Mouse (Mus musculus) neural tube, embryonic 12.5 days (tissue): ENCODE measurements around the gene Fut1. TPM values are rescaled to one million over a fixed set of nuclear protein-coding genes. Genes with fewer than 3 reads are reported as not detected.

Source experiments
- ATAC-seq: fragments of 200-750 bp; cut with Nextera tagmentation; 2 replicates; pipeline ENCODE4 v1.8.0; 2017; ENCODE audit warnings: low read depth, mild to moderate bottlenecking, moderate TSS enrichment, moderate library complexity; ENCODE audit not compliant: low FRiP score
- H3K27ac ChIP-seq: fragments of 300-500 bp; sonication (generic); 2 replicates; pipeline ENCODE4 v1.5.1; 2016
- H3K27me3 ChIP-seq: fragments of 300-500 bp; sonication (generic); replicated peaks from 2 replicates; pipeline ENCODE4 v1.6.1; 2016; ENCODE audit warnings: mild to moderate bottlenecking
- H3K36me3 ChIP-seq: fragments of 300-500 bp; sonication (generic); 2 replicates; pipeline ENCODE4 v1.6.1; 2016; ENCODE audit warnings: mild to moderate bottlenecking
- H3K4me1 ChIP-seq: fragments of 300-500 bp; sonication (generic); 2 replicates; pipeline ENCODE4 v1.6.1; 2016
- H3K4me2 ChIP-seq: fragments of 300-500 bp; sonication (generic); replicated peaks from 2 replicates; pipeline ENCODE4 v1.6.1; 2016; ENCODE audit warnings: mild to moderate bottlenecking
- H3K4me3 ChIP-seq: fragments of 300-500 bp; sonication (generic); 2 replicates; pipeline ENCODE4 v1.5.1; 2016
- H3K9ac ChIP-seq: fragments of 300-500 bp; sonication (generic); 2 replicates; pipeline ENCODE4 v1.6.1; 2016; ENCODE audit warnings: mild to moderate bottlenecking
- H3K9me3 ChIP-seq: fragments of 300-500 bp; sonication (generic); 2 replicates; pipeline ENCODE4 v1.6.1; 2016; ENCODE audit warnings: mild to moderate bottlenecking
- WGBS: fragments of 180-500 bp; shearing (Covaris S2); methylation state at CpG from one replicate; pipeline ENCODE4 v1.1.7; 2016; 5-methylcytosine and 5-hydroxymethylcytosine counted together
- polyA plus RNA-seq: library from polyadenylated mRNA; unstranded; fragments of >200 nt; fragmentation: Nextera tagmentation; extraction: Ambion mirVana; gene quantifications from 2 replicates; pipeline ENCODE4 v1.2.1, GENCODE M21; 2016

The Fut1 gene
- polyA plus RNA-seq, 1 experiment from 2014 or later = not detected

- Histone ChIP-seq H3K9me3 (no peaks in the 10 kb centered on the region), H3K4me1 (peaks cover 6% of the 10 kb centered on the region; the same call in 1 of the 2 replicates), H3K36me3 (no peaks in the 10 kb centered on the region), H3K9ac (no peak overlapping the region), H3K4me2 (no peak overlapping the region), H3K27me3 (peaks cover 40% of the 10 kb centered on the region), H3K27ac (no peak overlapping the region), H3K4me3 (no peak overlapping the region)
- WGBS = 87% methylated on average over 5 of the region's 5 CpGs
- no peak for ATAC-seq
Observed at GRCm38 (mm10) chr7:45618316-45618715, 1.2 kb downstream of the Fut1 start.

- Histone ChIP-seq H3K4me3 (no peak overlapping the region), H3K4me1 (peaks cover 6% of the 10 kb centered on the region; the same call in 1 of the 2 replicates), H3K27me3 (peaks cover 40% of the 10 kb centered on the region), H3K9me3 (no peaks in the 10 kb centered on the region), H3K36me3 (no peaks in the 10 kb centered on the region), H3K9ac (no peak overlapping the region), H3K4me2 (no peak overlapping the region), H3K27ac (no peak overlapping the region)
- WGBS = 89% methylated on average over 5 of the region's 5 CpGs
- no peak for ATAC-seq
Observed at GRCm38 (mm10) chr7:45619592-45619991, 2.5 kb downstream of the Fut1 start.

GRCm38 (mm10) chr7:45621443-45621842 lies 4.4 kb downstream of the Fut1 start, which contains the start of gene Izumo1:
Izumo1 (plus strand) TSS chr7:45621811.
- Histone ChIP-seq H3K36me3 (no peaks in the 10 kb centered on the region), H3K9me3 (no peaks in the 10 kb centered on the region), H3K4me2 (no peak within 1 kb of the TSS), H3K4me1 (no peaks in the 10 kb centered on the region), H3K4me3 (no peak within 1 kb of the TSS), H3K27ac (no peak within 1 kb of the TSS), H3K9ac (no peak within 1 kb of the TSS), H3K27me3 (peaks cover 30% of the 10 kb centered on the region)
- WGBS = 36% methylated on average over 9 of the region's 9 CpGs
- ATAC-seq = no peak

GRCm38 (mm10) chr7:45623507-45623906 lies 6.4 kb downstream of the Fut1 start:
- ATAC-seq = no peak
- H3K9me3 ChIP-seq = no peaks in the 10 kb centered on the region
- WGBS = 91% methylated on average over 11 of the region's 11 CpGs
- no peak overlapping the region for H3K27ac ChIP-seq
- H3K4me3 ChIP-seq = no peak overlapping the region
- H3K4me1 ChIP-seq = peaks cover 5% of the 10 kb centered on the region
- no peak overlapping the region for H3K9ac ChIP-seq
- H3K4me2 ChIP-seq = no peak overlapping the region
- H3K27me3 ChIP-seq = peaks cover 29% of the 10 kb centered on the region
- no peaks in the 10 kb centered on the region for H3K36me3 ChIP-seq

- no peaks in the 10 kb centered on the region for H3K36me3 ChIP-seq
- ATAC-seq = no peak
- 75% methylated on average over 3 of the region's 3 CpGs for WGBS
- no peak overlapping the region for H3K4me3 ChIP-seq
- H3K4me2 ChIP-seq = no peak overlapping the region
- peaks cover 21% of the 10 kb centered on the region for H3K27me3 ChIP-seq
- H3K4me1 ChIP-seq = peaks cover 5% of the 10 kb centered on the region
- no peak overlapping the region for H3K9ac ChIP-seq
- H3K27ac ChIP-seq = no peak overlapping the region
- no peaks in the 10 kb centered on the region for H3K9me3 ChIP-seq
Observed at GRCm38 (mm10) chr7:45624718-45625117, 7.6 kb downstream of the Fut1 start.

- H3K4me1 ChIP-seq = peaks cover 5% of the 10 kb centered on the region
- H3K27ac ChIP-seq = no peak overlapping the region
- no peak overlapping the region for H3K9ac ChIP-seq
- ATAC-seq = no peak
- no peaks in the 10 kb centered on the region for H3K36me3 ChIP-seq
- H3K27me3 ChIP-seq = peaks cover 18% of the 10 kb centered on the region
- H3K4me3 ChIP-seq = no peak overlapping the region
- no peak overlapping the region for H3K4me2 ChIP-seq
- no peaks in the 10 kb centered on the region for H3K9me3 ChIP-seq
- 87% methylated on average over 8 of the region's 8 CpGs for WGBS
Observed at GRCm38 (mm10) chr7:45625481-45625880, 8.4 kb downstream of the Fut1 start.

- Histone ChIP-seq H3K27ac (no peak overlapping the region), H3K4me1 (peaks cover 5% of the 10 kb centered on the region), H3K27me3 (peaks cover 18% of the 10 kb centered on the region), H3K4me2 (no peak overlapping the region), H3K4me3 (no peak overlapping the region), H3K36me3 (no peaks in the 10 kb centered on the region), H3K9me3 (no peaks in the 10 kb centered on the region), H3K9ac (no peak overlapping the region)
- WGBS = 90% methylated on average over 7 of the region's 7 CpGs
- no peak for ATAC-seq
Observed at GRCm38 (mm10) chr7:45626571-45627076, 9.5 kb downstream of the Fut1 start.

GRCm38 (mm10) chr7:45627261-45627660 lies 10.2 kb downstream of the Fut1 start, which contains the start of gene Rasip1:
Rasip1 (plus strand) TSS chr7:45627488.
- WGBS = 84% methylated on average over 9 of the region's 9 CpGs
- H3K4me1 ChIP-seq = peaks cover 9% of the 10 kb centered on the region
- peak within 1 kb of the TSS; percentile 55 for H3K4me3 ChIP-seq
- ATAC-seq = no peak
- H3K9ac ChIP-seq = peak within 1 kb of the TSS; percentile 83
- H3K9me3 ChIP-seq = no peaks in the 10 kb centered on the region
- peak within 1 kb of the TSS; percentile 75 for H3K27ac ChIP-seq
- H3K4me2 ChIP-seq = peak within 1 kb of the TSS; percentile 97
- H3K27me3 ChIP-seq = peaks cover 20% of the 10 kb centered on the region
- H3K36me3 ChIP-seq = no peaks in the 10 kb centered on the region

- Histone ChIP-seq H3K36me3 (no peaks in the 10 kb centered on the region), H3K4me2 (peak overlapping the region; percentile 97), H3K9me3 (no peaks in the 10 kb centered on the region), H3K27ac (peak overlapping the region; percentile 75), H3K4me1 (peaks cover 15% of the 10 kb centered on the region), H3K4me3 (peak overlapping the region; percentile 55), H3K27me3 (peaks cover 27% of the 10 kb centered on the region), H3K9ac (peak overlapping the region; percentile 83)
- peak; percentile 77 for ATAC-seq
- WGBS = under 1% methylated on average over 105 of the region's 105 CpGs
Observed at GRCm38 (mm10) chr7:45628364-45629294, 11.5 kb downstream of the Fut1 start.

GRCm38 (mm10) chr7:45630064-45630907 lies 13.2 kb downstream of the Fut1 start:
- Histone ChIP-seq H3K4me3 (no peak overlapping the region), H3K27ac (no peak overlapping the region), H3K9ac (no peak overlapping the region), H3K27me3 (peaks cover 27% of the 10 kb centered on the region), H3K4me2 (0 out of 2 replicates have a peak overlapping the region, but pooled peaks have one; percentile 20), H3K36me3 (no peaks in the 10 kb centered on the region), H3K4me1 (peaks cover 15% of the 10 kb centered on the region), H3K9me3 (no peaks in the 10 kb centered on the region)
- ATAC-seq = no peak
- WGBS = 75% methylated on average over 23 of the region's 23 CpGs

GRCm38 (mm10) chr7:45632499-45632898 lies 15.4 kb downstream of the Fut1 start:
- Histone ChIP-seq H3K27me3 (peaks cover 16% of the 10 kb centered on the region), H3K27ac (no peak overlapping the region), H3K4me1 (peaks cover 15% of the 10 kb centered on the region), H3K36me3 (peaks cover 5% of the 10 kb centered on the region; the same call in 1 of the 2 replicates), H3K4me3 (peak overlapping the region; percentile 15; the same call in 1 of the 2 replicates), H3K9me3 (no peaks in the 10 kb centered on the region), H3K9ac (peak overlapping the region; percentile 48), H3K4me2 (peak overlapping the region; percentile 54)
- WGBS = 21% methylated on average over 35 of the region's 35 CpGs
- no peak for ATAC-seq
